Mouse (Mus musculus): ENCODE measurements at regions not wholly inside any gene's neighbourhood (a gene's known extent, or its start where the extent isn't known, plus 50 kb on each side); places are given as distances from the start of the nearest gene placed in this dataset.

DNA sequence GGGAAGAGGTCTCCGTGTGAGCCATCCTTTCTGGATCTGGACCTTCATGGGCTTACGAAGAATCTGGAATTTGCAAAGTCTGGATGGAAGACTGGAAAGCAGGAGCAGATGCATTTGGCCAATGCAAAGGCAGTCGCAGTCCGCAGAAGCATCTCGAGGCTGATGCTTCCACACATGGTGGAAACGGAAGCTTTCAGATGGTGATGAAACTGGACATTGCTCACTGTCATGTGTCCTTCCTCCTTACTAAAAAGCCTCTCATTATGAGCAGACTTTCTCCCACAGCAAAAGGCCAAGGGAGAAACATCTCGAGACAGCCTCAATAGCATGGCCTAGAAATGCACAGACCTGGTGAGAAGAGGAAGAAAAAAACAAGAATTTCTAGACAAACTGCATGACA lies 94.5 kb downstream of the Mtx3 start:
- Histone ChIP-seq H3K4me2 (replicated peaks; ENCODE audit: low read depth) (no peak overlapping the region), H3K36me3 (ENCODE audit: control insufficient read depth, insufficient read depth, low read length) (no peaks in the 10 kb centered on the region), H3K27ac (replicated peaks) (no peak overlapping the region), H3K4me1 (replicated peaks; ENCODE audit: control insufficient read depth, insufficient read depth) (no peaks in the 10 kb centered on the region), H3K27me3 (ENCODE audit: control insufficient read depth, insufficient read depth, low read length) (no peaks in the 10 kb centered on the region), H3K4me3 (ENCODE audit: low read depth, low read length) (no peak overlapping the region), H3K9me3 (ENCODE audit: control insufficient read depth, low read length) (no peaks in the 10 kb centered on the region), H3K9ac (ENCODE audit: low read length) (no peak overlapping the region)
- no peak for ATAC-seq (ENCODE audit: low FRiP score, low TSS enrichment)
- DNase-seq (ENCODE audit: low spot score), result no peak
- WGBS, result 91% methylated on average over 7 of the region's 7 CpGs
- no peak for TF ChIP-seq EP300 (optimal IDR thresholded peaks at IDR 0.05)
- no peak for TF ChIP-seq CTCF (IDR thresholded peaks at IDR 0.05; ENCODE audit: low read depth)

DNA sequence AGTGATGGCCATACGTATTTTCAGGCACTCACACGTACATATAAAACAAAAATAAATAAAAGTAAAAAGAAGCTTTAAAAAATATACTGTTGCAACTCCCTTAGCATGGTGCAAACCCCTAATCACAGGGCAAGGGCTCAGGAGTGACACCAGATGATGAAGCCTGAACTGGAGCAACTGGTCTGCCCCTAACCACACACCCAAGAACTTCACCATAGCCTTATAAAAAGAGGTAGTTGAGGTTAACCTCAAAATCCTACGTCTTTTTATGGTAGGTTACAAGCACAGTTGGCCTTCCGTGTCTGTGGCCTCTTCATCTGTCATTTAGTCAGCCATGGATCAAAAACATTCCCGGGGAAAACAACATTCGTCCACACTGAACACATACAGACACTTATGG lies 96.0 kb downstream of the Mtx3 start:
- TF ChIP-seq CTCF (IDR thresholded peaks at IDR 0.05; ENCODE audit: low read depth) (no peak), EP300 (optimal IDR thresholded peaks at IDR 0.05) (no peak)
- H3K9ac ChIP-seq (ENCODE audit: low read length), result no peak overlapping the region
- H3K27me3 ChIP-seq (ENCODE audit: control insufficient read depth, insufficient read depth, low read length), result no peaks in the 10 kb centered on the region
- WGBS, result 76% methylated on average over 6 of the region's 6 CpGs
- no peaks in the 10 kb centered on the region for H3K9me3 ChIP-seq (ENCODE audit: control insufficient read depth, low read length)
- H3K4me1 ChIP-seq (replicated peaks; ENCODE audit: control insufficient read depth, insufficient read depth), result no peaks in the 10 kb centered on the region
- no peak overlapping the region for H3K4me3 ChIP-seq (ENCODE audit: low read depth, low read length)
- H3K36me3 ChIP-seq (ENCODE audit: control insufficient read depth, insufficient read depth, low read length), result no peaks in the 10 kb centered on the region
- no peak for DNase-seq (ENCODE audit: low spot score)
- ATAC-seq (ENCODE audit: low FRiP score, low TSS enrichment), result no peak
- no peak overlapping the region for H3K27ac ChIP-seq (replicated peaks)
- H3K4me2 ChIP-seq (replicated peaks; ENCODE audit: low read depth), result no peak overlapping the region

- DNase-seq (ENCODE audit: low spot score) (no peak), ATAC-seq (ENCODE audit: low FRiP score, low TSS enrichment) (no peak)
- Histone ChIP-seq H3K9me3 (ENCODE audit: control insufficient read depth, low read length) (no peaks in the 10 kb centered on the region), H3K4me3 (ENCODE audit: low read depth, low read length) (no peak overlapping the region), H3K36me3 (ENCODE audit: control insufficient read depth, insufficient read depth, low read length) (no peaks in the 10 kb centered on the region), H3K4me1 (replicated peaks; ENCODE audit: control insufficient read depth, insufficient read depth) (no peaks in the 10 kb centered on the region), H3K4me2 (replicated peaks; ENCODE audit: low read depth) (no peak overlapping the region), H3K9ac (ENCODE audit: low read length) (no peak overlapping the region), H3K27ac (replicated peaks) (no peak overlapping the region), H3K27me3 (ENCODE audit: control insufficient read depth, insufficient read depth, low read length) (no peaks in the 10 kb centered on the region)
- WGBS, result 65% methylated on average over 2 of the region's 2 CpGs
- TF ChIP-seq CTCF (IDR thresholded peaks at IDR 0.05; ENCODE audit: low read depth) (no peak), EP300 (optimal IDR thresholded peaks at IDR 0.05) (no peak)
Measured at GRCm38 (mm10) chr13:92948560-92948959, 104.0 kb downstream of the Mtx3 start.

GRCm38 (mm10) chr13:92960031-92960430 lies 115.5 kb downstream of the Mtx3 start:
- no peak for TF ChIP-seq CTCF (IDR thresholded peaks at IDR 0.05; ENCODE audit: low read depth)
- DNase-seq (ENCODE audit: low spot score), result no peak
- no peak overlapping the region for H3K4me2 ChIP-seq (replicated peaks; ENCODE audit: low read depth)
- no peak for ATAC-seq (ENCODE audit: low FRiP score, low TSS enrichment)
- no peak overlapping the region for H3K27ac ChIP-seq (replicated peaks)
- H3K36me3 ChIP-seq (ENCODE audit: control insufficient read depth, insufficient read depth, low read length), result no peaks in the 10 kb centered on the region
- H3K4me1 ChIP-seq (replicated peaks; ENCODE audit: control insufficient read depth, insufficient read depth), result no peaks in the 10 kb centered on the region
- no peaks in the 10 kb centered on the region for H3K9me3 ChIP-seq (ENCODE audit: control insufficient read depth, low read length)
- H3K27me3 ChIP-seq (ENCODE audit: control insufficient read depth, insufficient read depth, low read length), result no peaks in the 10 kb centered on the region
- WGBS, result 44% methylated on average over 4 of the region's 4 CpGs
- no peak overlapping the region for H3K9ac ChIP-seq (ENCODE audit: low read length)
- no peak overlapping the region for H3K4me3 ChIP-seq (ENCODE audit: low read depth, low read length)

DNA sequence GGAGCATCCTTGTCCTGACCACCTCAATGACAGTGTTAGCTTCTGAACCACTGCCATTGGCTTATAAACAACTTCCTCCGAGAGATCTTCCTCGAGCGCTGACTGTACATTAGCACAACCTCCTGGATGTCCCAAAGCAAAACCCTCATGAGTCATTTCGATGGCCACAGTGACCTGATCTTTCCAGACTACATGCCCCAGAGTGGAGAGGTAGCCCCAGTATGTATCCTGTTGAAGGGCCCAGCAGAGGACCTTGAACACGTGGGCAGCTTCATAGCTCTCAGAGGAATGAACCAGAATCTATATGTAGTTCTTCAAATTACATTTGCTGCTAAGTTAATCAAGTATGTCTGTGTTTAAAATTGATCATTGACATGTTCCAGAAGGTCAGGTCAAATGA lies 118.1 kb downstream of the Mtx3 start:
- Histone ChIP-seq H3K4me2 (replicated peaks; ENCODE audit: low read depth) (no peak overlapping the region), H3K9ac (ENCODE audit: low read length) (no peak overlapping the region), H3K4me3 (ENCODE audit: low read depth, low read length) (no peak overlapping the region), H3K9me3 (ENCODE audit: control insufficient read depth, low read length) (no peaks in the 10 kb centered on the region), H3K4me1 (replicated peaks; ENCODE audit: control insufficient read depth, insufficient read depth) (no peaks in the 10 kb centered on the region), H3K27me3 (ENCODE audit: control insufficient read depth, insufficient read depth, low read length) (no peaks in the 10 kb centered on the region), H3K36me3 (ENCODE audit: control insufficient read depth, insufficient read depth, low read length) (no peaks in the 10 kb centered on the region), H3K27ac (replicated peaks) (no peak overlapping the region)
- DNase-seq (ENCODE audit: low spot score) (no peak), ATAC-seq (ENCODE audit: low FRiP score, low TSS enrichment) (no peak)
- WGBS, result 82% methylated on average over 5 of the region's 5 CpGs
- TF ChIP-seq CTCF (IDR thresholded peaks at IDR 0.05; ENCODE audit: low read depth) (no peak), EP300 (optimal IDR thresholded peaks at IDR 0.05) (no peak)

DNA sequence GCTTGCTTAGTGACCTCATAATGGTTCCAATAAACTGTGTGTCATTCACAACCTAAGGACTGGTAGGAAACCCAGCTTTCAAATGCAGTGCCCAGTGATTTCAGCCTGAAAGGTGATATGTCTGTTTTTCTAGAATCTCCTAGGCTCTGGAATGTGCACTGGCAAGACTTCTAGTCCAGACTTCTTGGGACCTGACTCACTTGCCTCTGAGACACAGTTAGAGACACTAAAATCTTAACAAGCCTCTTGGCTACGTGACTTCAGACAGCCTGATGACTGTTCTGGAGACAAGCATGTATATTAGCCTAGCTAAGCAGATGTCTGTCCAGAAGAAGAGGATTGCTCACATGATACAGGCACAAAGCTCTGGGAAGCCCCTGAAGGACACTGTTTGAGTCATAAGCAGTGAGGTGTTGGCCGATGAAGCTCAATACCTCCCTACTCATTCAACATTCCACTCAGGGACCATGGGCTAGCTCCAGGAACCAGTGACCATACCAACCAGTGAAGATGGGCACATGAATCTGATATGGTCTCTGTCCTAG lies 118.9 kb downstream of the Mtx3 start:
- no peaks in the 10 kb centered on the region for H3K9me3 ChIP-seq (ENCODE audit: control insufficient read depth, low read length)
- DNase-seq (ENCODE audit: low spot score) (no peak), ATAC-seq (ENCODE audit: low FRiP score, low TSS enrichment) (no peak)
- 78% methylated on average over 2 of the region's 2 CpGs for WGBS
- H3K27ac ChIP-seq (replicated peaks), result no peak overlapping the region
- no peaks in the 10 kb centered on the region for H3K4me1 ChIP-seq (replicated peaks; ENCODE audit: control insufficient read depth, insufficient read depth)
- no peaks in the 10 kb centered on the region for H3K27me3 ChIP-seq (ENCODE audit: control insufficient read depth, insufficient read depth, low read length)
- H3K4me3 ChIP-seq (ENCODE audit: low read depth, low read length), result no peak overlapping the region
- H3K4me2 ChIP-seq (replicated peaks; ENCODE audit: low read depth), result no peak overlapping the region
- H3K36me3 ChIP-seq (ENCODE audit: control insufficient read depth, insufficient read depth, low read length), result no peaks in the 10 kb centered on the region
- H3K9ac ChIP-seq (ENCODE audit: low read length), result no peak overlapping the region
- no peak for TF ChIP-seq EP300 (optimal IDR thresholded peaks at IDR 0.05)
- no peak for TF ChIP-seq CTCF (IDR thresholded peaks at IDR 0.05; ENCODE audit: low read depth)

Measured in stomach, postnatal 0 days (tissue).